Mouse (Mus musculus) cortical plate, adult 2 months (tissue): ENCODE results near the gene Hlcs.

ENCODE experiments used
- CTCF ChIP-seq: fragments of 200-500 bp; IDR thresholded peaks from 2 replicates; pipeline ENCODE4 v1.5.1; 2011; ENCODE audit warnings: mild to moderate bottlenecking, control low read depth, low read length; ENCODE audit not compliant: insufficient read depth; ENCODE audit errors: extremely low read depth
- POLR2A ChIP-seq: fragments of 200-500 bp; IDR thresholded peaks from 2 replicates; pipeline ENCODE4 v1.6.1; 2011; ENCODE audit warnings: mild to moderate bottlenecking, low read length, control low read depth; ENCODE audit not compliant: insufficient read depth; ENCODE audit errors: extremely low read depth

GRCm38 (mm10) chr16:94348779-94349178 lies 35.4 kb upstream of the Hlcs start:
- TF ChIP-seq CTCF (no peak), POLR2A (no peak)
